Mouse (Mus musculus) stomach, embryonic 16.5 days (tissue): ENCODE data around the gene Ifi27l2a. TPM values are rescaled to one million over a fixed set of nuclear protein-coding genes. Genes with fewer than 3 reads are reported as not detected.
"Not testable (repeated sequence)": the region's sequence is repeated elsewhere in the genome, so short reads cannot be mapped to it uniquely, and the experiment has no call there.

Experiments
- ATAC-seq: fragments of 200-750 bp; cut with Nextera tagmentation; 2 replicates; pipeline ENCODE4 v1.8.0; 2017; ENCODE audit warnings: moderate number of reproducible peaks, moderate TSS enrichment; ENCODE audit not compliant: insufficient read depth, low FRiP score
- H3K27ac ChIP-seq: fragments of 300-500 bp; sonication (generic); 2 replicates; pipeline ENCODE4 v1.5.1; 2014; ENCODE audit warnings: low read length
- H3K27me3 ChIP-seq: fragments of 300-500 bp; sonication (generic); 2 replicates; pipeline ENCODE4 v1.6.1; 2014; ENCODE audit warnings: low read length, control low read depth, mixed read lengths; ENCODE audit not compliant: control insufficient read depth, insufficient read depth
- H3K36me3 ChIP-seq: fragments of 300-500 bp; sonication (generic); 2 replicates; pipeline ENCODE4 v1.6.1; 2014; ENCODE audit warnings: low read length; ENCODE audit not compliant: control insufficient read depth, insufficient read depth
- H3K4me1 ChIP-seq: fragments of 300-500 bp; sonication (generic); 2 replicates; pipeline ENCODE4 v1.6.1; 2014; ENCODE audit warnings: low read length, control low read depth, mixed read lengths; ENCODE audit not compliant: control insufficient read depth, insufficient read depth
- H3K4me2 ChIP-seq: fragments of 300-500 bp; sonication (generic); 2 replicates; pipeline ENCODE4 v1.6.1; 2014; ENCODE audit warnings: low read depth, low read length, mixed read lengths
- H3K4me3 ChIP-seq: fragments of 300-500 bp; sonication (generic); replicated peaks from 2 replicates; pipeline ENCODE4 v1.5.1; 2014; ENCODE audit warnings: mild to moderate bottlenecking, low read length
- H3K9ac ChIP-seq: fragments of 300-500 bp; sonication (generic); 2 replicates; pipeline ENCODE4 v1.6.1; 2014; ENCODE audit warnings: low read length
- H3K9me3 ChIP-seq: fragments of 300-500 bp; sonication (generic); replicated peaks from 2 replicates; pipeline ENCODE4 v1.6.1; 2016; ENCODE audit warnings: low read length, control low read depth; ENCODE audit not compliant: control insufficient read depth
- WGBS: fragments of 180-500 bp; shearing (Covaris S2); extraction: QIAGEN DNeasy Blood & Tissue Kit; methylation state at CpG from one replicate; pipeline ENCODE4 v1.1.7; 2014; 5-methylcytosine and 5-hydroxymethylcytosine counted together
- polyA plus RNA-seq: library from polyadenylated mRNA; unstranded; fragments of >200 nt; fragmentation: Nextera tagmentation; extraction: Ambion mirVana; gene quantifications from 2 replicates; pipeline ENCODE4 v1.2.1, GENCODE M21; 2015

Ifi27l2a gene
- polyA plus RNA-seq, 1 experiment from 2014 or later = 18.1 TPM

DNA sequence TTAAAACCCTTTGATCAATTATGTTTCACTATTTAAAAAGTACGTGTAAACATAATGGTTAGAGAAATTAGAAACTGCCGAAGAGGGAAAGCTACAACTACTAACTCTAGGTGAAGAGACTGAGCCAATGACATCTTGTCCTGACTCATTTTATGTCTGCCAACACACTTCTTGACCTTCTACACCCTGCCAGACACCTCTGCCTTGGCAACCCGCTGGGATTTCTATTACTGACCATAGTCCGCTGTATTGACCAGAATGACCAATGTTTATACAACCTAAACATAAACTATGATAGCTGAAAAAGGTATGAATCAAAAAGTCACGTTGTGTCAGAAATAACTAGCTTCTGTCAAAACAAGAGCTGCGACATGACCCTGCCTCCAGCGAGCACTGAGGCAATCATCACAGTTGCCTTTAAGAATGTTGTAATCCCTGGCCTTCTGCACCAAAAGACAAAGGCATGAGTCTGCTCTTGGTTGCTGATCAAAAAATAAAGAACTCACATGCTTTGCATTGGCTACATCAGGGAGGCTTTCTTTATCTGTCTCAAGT, 34.1 kb upstream of the Ifi27l2a start:
- Histone ChIP-seq H3K9me3 (no peaks in the 10 kb centered on the region), H3K27me3 (no peaks in the 10 kb centered on the region), H3K27ac (no peak overlapping the region), H3K4me3 (no peak overlapping the region), H3K36me3 (no peaks in the 10 kb centered on the region), H3K4me2 (no peak overlapping the region), H3K4me1 (no peaks in the 10 kb centered on the region), H3K9ac (no peak overlapping the region)
- no peak for ATAC-seq
- 54% methylated on average over 7 of the region's 7 CpGs for WGBS

DNA sequence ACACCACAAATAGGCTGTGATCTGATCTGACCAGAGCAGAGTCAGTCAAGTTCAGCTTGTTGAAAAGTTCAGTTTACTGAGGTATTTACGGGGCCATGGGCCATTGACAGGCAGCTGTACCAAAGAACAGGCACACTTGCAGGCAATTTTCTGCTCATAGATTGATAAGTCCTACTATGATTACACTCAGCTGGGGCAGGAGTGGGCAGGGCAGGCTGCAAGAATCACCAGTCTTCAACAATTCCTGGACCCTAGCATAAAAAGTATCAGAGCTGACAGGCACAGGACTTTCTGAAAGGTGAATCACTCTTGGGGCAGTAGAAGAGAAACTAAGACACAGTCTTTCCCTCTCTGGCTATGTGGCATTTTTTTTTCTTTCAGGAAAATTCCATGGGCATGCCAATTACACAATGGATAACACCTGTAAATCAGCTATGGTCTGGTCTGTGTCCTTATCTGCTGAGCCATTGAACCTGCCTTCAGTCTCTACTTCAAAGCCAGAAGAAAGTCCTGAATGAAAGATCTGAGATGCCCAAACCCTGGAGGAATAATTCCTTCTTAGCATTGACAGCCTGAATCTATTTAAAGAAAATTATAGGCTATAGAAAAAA, 33.4 kb upstream of the Ifi27l2a start:
- no peak for ATAC-seq
- Histone ChIP-seq H3K9ac (no peak overlapping the region), H3K4me3 (no peak overlapping the region), H3K4me1 (no peaks in the 10 kb centered on the region), H3K27me3 (no peaks in the 10 kb centered on the region), H3K27ac (no peak overlapping the region), H3K36me3 (no peaks in the 10 kb centered on the region), H3K9me3 (no peaks in the 10 kb centered on the region), H3K4me2 (no peak overlapping the region)
- WGBS = 69% methylated on average over 1 of the region's 1 CpGs

DNA sequence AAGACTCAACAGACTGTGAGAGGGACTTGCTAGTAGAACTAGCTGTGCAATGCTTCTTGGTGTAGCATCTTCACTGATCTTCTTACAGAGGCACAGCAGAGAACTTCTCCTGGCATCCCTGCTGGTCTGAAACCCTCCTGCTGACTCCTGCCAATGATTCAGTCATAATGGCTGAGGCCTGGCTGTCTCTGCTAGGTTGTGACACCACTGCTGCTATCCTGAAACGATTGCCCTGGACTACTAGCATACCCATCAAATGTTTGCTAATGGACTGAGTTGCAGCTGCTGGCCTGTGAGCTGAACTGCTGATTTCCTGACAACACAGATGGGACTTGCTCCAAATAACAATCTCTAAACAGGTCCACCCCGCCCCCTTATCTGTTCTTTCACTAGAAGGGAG, 31.0 kb upstream of the Ifi27l2a start:
- H3K27me3 ChIP-seq = no peaks in the 10 kb centered on the region
- no peak overlapping the region for H3K4me3 ChIP-seq
- 28% methylated on average over 2 of the region's 2 CpGs for WGBS
- H3K36me3 ChIP-seq = no peaks in the 10 kb centered on the region
- H3K9ac ChIP-seq = no peak overlapping the region
- no peaks in the 10 kb centered on the region for H3K4me1 ChIP-seq
- H3K4me2 ChIP-seq = no peak overlapping the region
- no peaks in the 10 kb centered on the region for H3K9me3 ChIP-seq
- H3K27ac ChIP-seq = no peak overlapping the region
- ATAC-seq = no peak

DNA sequence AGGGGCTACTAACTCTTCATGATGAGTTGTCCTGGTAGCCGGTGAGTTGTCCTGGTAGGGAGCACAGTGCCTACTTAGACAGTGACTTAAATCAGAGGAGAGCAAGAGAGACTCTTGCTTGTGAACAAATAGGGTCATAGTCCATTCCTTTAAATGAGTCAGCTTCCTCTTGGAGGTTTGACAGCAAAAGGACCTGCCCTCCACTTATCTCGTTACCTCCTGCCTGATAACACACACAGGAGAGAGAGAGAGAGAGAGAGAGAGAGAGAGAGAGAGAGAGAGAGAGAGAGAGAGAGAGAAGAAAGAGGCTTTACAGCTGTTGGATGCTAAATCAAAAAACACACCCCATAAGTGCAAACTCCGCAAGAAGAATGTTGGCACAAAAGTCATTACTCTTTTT, 13.7 kb upstream of the Ifi27l2a start, which contains the start of gene Ifi27l2b:
Ifi27l2b (minus strand) TSS at position 84 of the 400 bp plus-strand sequence.
- peak; percentile 86 for ATAC-seq
- Histone ChIP-seq H3K4me3 (no peak within 1 kb of the TSS), H3K36me3 (no peaks in the 10 kb centered on the region), H3K4me2 (no peak within 1 kb of the TSS), H3K27me3 (no peaks in the 10 kb centered on the region), H3K9ac (no peak within 1 kb of the TSS), H3K9me3 (no peaks in the 10 kb centered on the region), H3K27ac (no peak within 1 kb of the TSS), H3K4me1 (no peaks in the 10 kb centered on the region)
- WGBS = 52% methylated on average over 3 of the region's 3 CpGs

DNA sequence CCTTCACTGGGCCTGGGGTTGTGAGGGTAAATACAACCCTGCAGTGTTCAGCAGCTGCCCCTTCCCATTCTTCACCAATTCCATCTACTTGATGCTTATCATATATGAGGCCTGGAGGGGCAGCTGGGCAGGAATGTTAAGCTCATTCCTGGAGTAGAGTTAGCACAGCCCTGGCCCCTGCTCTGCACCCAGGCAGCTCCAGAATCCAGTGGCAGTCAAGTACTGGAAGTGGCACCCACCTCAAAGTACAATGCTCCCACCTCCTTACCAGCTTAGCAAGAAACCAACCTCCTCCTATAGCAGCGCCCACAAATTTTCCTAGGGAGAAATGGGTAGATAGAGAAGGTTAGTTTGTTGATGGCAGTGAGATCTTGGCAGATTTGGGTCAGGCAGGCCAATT, 13.2 kb upstream of the Ifi27l2a start:
- not testable (repeated sequence) for H3K4me2 ChIP-seq, H3K9me3 ChIP-seq, H3K36me3 ChIP-seq, H3K27me3 ChIP-seq, H3K27ac ChIP-seq, H3K9ac ChIP-seq, H3K4me3 ChIP-seq, ATAC-seq, H3K4me1 ChIP-seq
- WGBS = no CpG with 5 or more reads among the region's 1 CpGs

DNA sequence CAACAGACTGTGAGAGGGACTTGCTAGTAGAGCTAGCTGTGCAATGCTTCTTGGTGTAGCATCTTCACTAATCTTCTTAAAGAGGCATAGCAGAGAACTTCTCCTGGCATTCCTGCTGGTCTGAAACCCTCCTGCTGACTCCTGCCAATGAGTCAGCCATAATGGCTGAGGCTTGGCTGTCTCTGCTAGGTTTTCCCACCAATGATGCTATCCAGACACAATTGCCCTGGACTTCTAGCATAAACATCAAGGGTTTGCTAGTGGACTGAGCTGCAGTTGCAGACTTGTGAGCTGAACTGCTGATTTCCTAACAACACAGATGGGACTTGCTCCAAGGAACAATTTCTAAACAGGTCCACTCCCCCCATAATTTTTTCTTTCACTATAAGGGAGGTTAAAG, 9.9 kb upstream of the Ifi27l2a start:
- no peak overlapping the region for H3K27ac ChIP-seq
- H3K9me3 ChIP-seq = no peaks in the 10 kb centered on the region

DNA sequence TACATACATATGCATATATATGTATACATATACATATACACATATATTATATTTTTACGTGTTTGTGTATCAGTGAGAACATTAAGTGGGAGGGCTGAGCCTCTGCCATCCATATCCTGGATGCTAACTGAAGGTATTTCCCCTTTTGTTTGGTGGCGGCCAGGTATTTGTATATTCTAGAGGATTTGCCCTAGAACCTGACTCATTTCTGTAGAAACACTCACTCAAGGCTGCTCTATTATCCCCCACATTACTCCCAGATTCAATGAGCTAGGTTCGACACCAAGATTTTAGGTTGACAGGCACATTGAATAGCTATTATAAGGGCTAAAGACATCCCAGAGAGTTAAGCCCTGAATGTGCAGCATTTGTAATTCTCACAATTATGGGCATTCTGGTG, 1.6 kb upstream of the Ifi27l2a start:
- H3K4me3 ChIP-seq = no peak overlapping the region
- 74% methylated on average over 3 of the region's 3 CpGs for WGBS
- H3K4me1 ChIP-seq = no peaks in the 10 kb centered on the region
- H3K27ac ChIP-seq = no peak overlapping the region
- no peak overlapping the region for H3K9ac ChIP-seq
- no peaks in the 10 kb centered on the region for H3K36me3 ChIP-seq
- H3K27me3 ChIP-seq = no peaks in the 10 kb centered on the region
- H3K9me3 ChIP-seq = no peaks in the 10 kb centered on the region
- H3K4me2 ChIP-seq = no peak overlapping the region
- ATAC-seq = no peak

More for the DNA sequence above, 9.9 kb upstream of the Ifi27l2a start:
- H3K9ac ChIP-seq = no peak overlapping the region
- H3K4me1 ChIP-seq = no peaks in the 10 kb centered on the region
- H3K27me3 ChIP-seq = no peaks in the 10 kb centered on the region
- no peak overlapping the region for H3K4me3 ChIP-seq
- peak; percentile 49; the same call in 1 of the 2 replicates for ATAC-seq
- H3K36me3 ChIP-seq = no peaks in the 10 kb centered on the region
- no peak overlapping the region for H3K4me2 ChIP-seq

DNA sequence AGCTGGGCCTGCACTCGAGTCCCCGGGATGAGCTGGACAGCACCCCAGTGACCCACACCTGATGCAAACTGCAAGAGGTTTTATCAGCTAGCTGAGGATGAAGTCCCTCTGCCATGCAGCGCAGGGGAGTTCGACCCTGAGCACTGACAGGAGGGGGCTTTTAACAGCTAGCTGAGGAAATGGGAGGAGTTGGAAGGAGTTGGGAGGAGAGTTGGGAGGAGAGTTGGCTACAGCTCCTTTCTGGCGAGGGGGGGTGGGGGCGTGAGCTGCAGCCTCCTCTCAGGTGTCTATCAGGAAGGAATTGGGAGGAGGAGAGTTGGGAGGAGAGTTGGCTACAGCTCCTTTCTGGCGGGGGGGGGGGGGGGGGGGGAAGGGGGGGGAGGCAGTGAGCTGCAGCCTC, 781 bp upstream of the Ifi27l2a start:
- 29% methylated on average over 6 of the region's 7 CpGs for WGBS
- ATAC-seq, H3K4me3 ChIP-seq: not testable (repeated sequence)

DNA sequence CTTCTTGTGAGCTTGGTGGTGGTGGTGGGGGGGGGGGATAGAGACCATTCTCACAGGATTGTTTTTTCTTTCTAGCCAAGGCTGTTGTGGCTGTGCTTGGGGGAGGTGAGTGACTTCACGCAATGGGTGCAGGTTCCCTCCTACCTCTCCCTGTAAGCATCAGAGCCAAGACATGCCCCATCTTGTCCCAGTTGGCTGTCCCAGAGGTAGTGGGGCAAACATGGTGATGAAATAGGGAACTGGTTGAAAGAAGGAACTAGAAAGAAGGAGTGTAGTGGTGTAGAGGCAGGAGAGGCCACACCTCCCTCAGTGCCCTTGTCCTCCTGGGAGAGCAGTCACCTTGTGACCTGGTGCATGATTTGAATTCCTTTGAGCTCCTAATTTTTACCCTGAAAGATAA, 5.9 kb downstream of the Ifi27l2a start:
- H3K27ac ChIP-seq = no peak overlapping the region

More for the DNA sequence above, 781 bp upstream of the Ifi27l2a start:
- H3K4me2 ChIP-seq, H3K4me1 ChIP-seq, H3K9ac ChIP-seq, H3K27ac ChIP-seq, H3K36me3 ChIP-seq, H3K9me3 ChIP-seq, H3K27me3 ChIP-seq: not testable (repeated sequence)

More for the DNA sequence above, 5.9 kb downstream of the Ifi27l2a start:
- H3K9ac ChIP-seq = no peak overlapping the region
- no peaks in the 10 kb centered on the region for H3K36me3 ChIP-seq
- no peaks in the 10 kb centered on the region for H3K27me3 ChIP-seq
- no peak overlapping the region for H3K4me2 ChIP-seq
- no peak overlapping the region for H3K4me3 ChIP-seq
- no peak for ATAC-seq
- WGBS = 74% methylated on average over 1 of the region's 1 CpGs
- no peaks in the 10 kb centered on the region for H3K4me1 ChIP-seq
- no peaks in the 10 kb centered on the region for H3K9me3 ChIP-seq
